Mouse (Mus musculus) sigmoid colon, adult 10 weeks (tissue): Measurements from ENCODE around the gene Plekhg2. TPM values are rescaled to one million over a fixed set of nuclear protein-coding genes. Genes with fewer than 3 reads are reported as not detected.

Experiments used
- polyA plus RNA-seq: library from polyadenylated mRNA; stranded (reverse); fragments of 350-450 nt; fragmentation: Illumina TruSeq; extraction: RNeasy Lipid Tissue Mini Kit (QIAGEN cat#74804); gene quantifications from one replicate; pipeline ENCODE4 v1.2.3, GENCODE M21; 2014; ENCODE audit warnings: low read depth, low replicate concordance

Gene Plekhg2
- 2.7 TPM for polyA plus RNA-seq

GRCm38 (mm10) chr7:28372251-28373108 is at the start of gene Plekhg2:
Plekhg2 (minus strand) TSS chr7:28372599.

GRCm38 (mm10) chr7:28392429-28393271 is 20.3 kb upstream of the Plekhg2 start, which contains the start of the genes Med29 and Paf1:
Med29 (minus strand) TSS chr7:28392708.
Paf1 (plus strand) TSS chr7:28392951.

GRCm38 (mm10) chr7:28380237-28381016 is 8.0 kb upstream of the Plekhg2 start, which contains the start of gene Zfp36:
Zfp36 (minus strand) TSS chr7:28380253.

GRCm38 (mm10) chr7:28350155-28350883 is 22.1 kb downstream of the Plekhg2 start, which contains the start of gene Rps16:
Rps16 (plus strand) TSS chr7:28350652.

GRCm38 (mm10) chr7:28338108-28338998 is 34.0 kb downstream of the Plekhg2 start, which contains the start of gene Supt5:
Supt5 (minus strand) TSS chr7:28338746.

GRCm38 (mm10) chr7:28311926-28312543 is 60.4 kb downstream of the Plekhg2 start, which contains the start of gene Timm50:
Timm50 (minus strand) TSS chr7:28312072.

Other genes with a start within 250 kb of the Plekhg2 start
- gene 9530053A07Rik, start 243.1 kb downstream of the Plekhg2 start, polyA plus RNA-seq: not detected
- 9.5 TPM for gene Fbl, start 202.9 kb downstream of the Plekhg2 start, polyA plus RNA-seq
- gene Dyrk1b, start 193.1 kb downstream of the Plekhg2 start, polyA plus RNA-seq: 0.35 TPM
- 3.2 TPM for gene Eid2, start 104.7 kb downstream of the Plekhg2 start, polyA plus RNA-seq
- gene Eid2b, start 94.9 kb downstream of the Plekhg2 start, polyA plus RNA-seq: 7.4 TPM
- not detected for gene Selenov, start 81.4 kb downstream of the Plekhg2 start, polyA plus RNA-seq
- not detected for gene Dll3, start 70.4 kb downstream of the Plekhg2 start, polyA plus RNA-seq
- gene Timm50, start 60.5 kb downstream of the Plekhg2 start, polyA plus RNA-seq: 5.8 TPM
- 26.6 TPM for gene Supt5, start 33.9 kb downstream of the Plekhg2 start, polyA plus RNA-seq
- 221 TPM for gene Rps16, start 21.9 kb downstream of the Plekhg2 start, polyA plus RNA-seq
- gene Zfp36, start 7.7 kb upstream of the Plekhg2 start, polyA plus RNA-seq: 46.7 TPM
- gene Med29, start 20.1 kb upstream of the Plekhg2 start, polyA plus RNA-seq: 1.5 TPM
- 58.5 TPM for gene Paf1, start 20.4 kb upstream of the Plekhg2 start, polyA plus RNA-seq
- gene Gmfg, start 64.8 kb upstream of the Plekhg2 start, polyA plus RNA-seq: 17.7 TPM
- gene Lrfn1, start 79.4 kb upstream of the Plekhg2 start, polyA plus RNA-seq: not detected
- gene Ifnl2, start 137.9 kb upstream of the Plekhg2 start, polyA plus RNA-seq: not detected
- gene Ifnl3, start 150.2 kb upstream of the Plekhg2 start, polyA plus RNA-seq: not detected
- gene Sycn, start 168.3 kb upstream of the Plekhg2 start, polyA plus RNA-seq: 2.4 TPM
- not detected for gene Nccrp1, start 174.7 kb upstream of the Plekhg2 start, polyA plus RNA-seq
- 11.5 TPM for gene Samd4b, start 225.5 kb upstream of the Plekhg2 start, polyA plus RNA-seq
- gene Pak4, start 225.6 kb upstream of the Plekhg2 start, polyA plus RNA-seq: 3.4 TPM